Mouse (Mus musculus) G1E (cell line): ENCODE data around the gene OR5BS1P.

ENCODE experiments used
- CTCF ChIP-seq: IDR thresholded peaks from 2 replicates; pipeline ENCODE4 v1.5.1; 2012; ENCODE audit warnings: low read depth, low read length, inconsistent platforms, mixed read lengths
- GATA2 ChIP-seq: IDR thresholded peaks from 2 replicates; pipeline ENCODE4 v1.6.1; 2012; ENCODE audit warnings: low read depth, low read length, inconsistent platforms, borderline replicate concordance
- TAL1 ChIP-seq: conservative IDR thresholded peaks from 2 replicates; pipeline ENCODE4 v1.6.1; 2012; ENCODE audit warnings: low read depth, low read length, inconsistent platforms, mixed read lengths

DNA sequence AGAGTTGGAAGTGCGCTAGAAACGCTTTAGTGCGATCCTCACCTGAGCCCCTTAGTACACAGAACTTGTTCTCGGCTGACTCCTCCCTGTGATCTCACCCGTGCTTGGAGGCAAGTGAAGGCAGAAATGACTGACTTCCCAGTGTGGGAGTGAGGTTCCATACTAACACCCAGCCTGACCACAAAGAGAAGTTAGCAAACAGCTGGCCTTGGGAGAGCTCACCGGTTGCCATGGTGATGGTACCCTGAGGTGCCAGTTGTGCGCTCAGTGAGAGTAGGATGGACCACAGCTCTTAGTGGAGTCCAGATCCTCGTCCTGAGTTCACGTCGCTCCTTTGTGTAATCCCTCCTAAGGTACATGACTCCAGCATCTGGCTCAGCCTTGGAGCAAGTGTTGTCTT, 5.3 kb downstream of the OR5BS1P start:
- TF ChIP-seq CTCF (no peak), GATA2 (no peak), TAL1 (no peak)
